Mouse (Mus musculus) kidney, embryonic 15.5 days (tissue): ENCODE data around the gene 1700001K19Rik. TPM values are rescaled to one million over a fixed set of nuclear protein-coding genes. Genes with fewer than 3 reads are reported as not detected.
A peak's percentile ranks its signal among the peaks of the same experiment; 100 is the strongest.
"Not testable (repeated sequence)": the region's sequence is repeated elsewhere in the genome, so short reads cannot be mapped to it uniquely, and the experiment has no call there.

Experiments
- ATAC-seq: fragments of 200-750 bp; cut with Nextera tagmentation; replicated peaks from 2 replicates; pipeline ENCODE4 v1.8.0; 2017; ENCODE audit warnings: moderate TSS enrichment; ENCODE audit not compliant: low FRiP score
- H3K27ac ChIP-seq: fragments of 300-500 bp; sonication (generic); 2 replicates; pipeline ENCODE4 v1.5.1; 2015; ENCODE audit warnings: mild to moderate bottlenecking, inconsistent platforms
- H3K27me3 ChIP-seq: fragments of 300-500 bp; sonication (generic); 2 replicates; pipeline ENCODE4 v1.6.1; 2015; ENCODE audit warnings: inconsistent platforms
- H3K36me3 ChIP-seq: fragments of 300-500 bp; sonication (generic); 2 replicates; pipeline ENCODE4 v1.6.1; 2015; ENCODE audit warnings: inconsistent platforms
- H3K4me1 ChIP-seq: fragments of 300-500 bp; sonication (generic); 2 replicates; pipeline ENCODE4 v1.6.1; 2015; ENCODE audit warnings: inconsistent platforms
- H3K4me2 ChIP-seq: fragments of 300-500 bp; sonication (generic); 2 replicates; pipeline ENCODE4 v1.6.1; 2015; ENCODE audit warnings: moderate library complexity, mild to moderate bottlenecking, inconsistent platforms
- H3K4me3 ChIP-seq: fragments of 300-500 bp; sonication (generic); replicated peaks from 2 replicates; pipeline ENCODE4 v1.5.1; 2015; ENCODE audit warnings: mild to moderate bottlenecking, inconsistent platforms
- H3K9ac ChIP-seq: fragments of 300-500 bp; sonication (generic); 2 replicates; pipeline ENCODE4 v1.6.1; 2015; ENCODE audit warnings: mild to moderate bottlenecking, inconsistent platforms
- H3K9me3 ChIP-seq: fragments of 300-500 bp; sonication (generic); replicated peaks from 2 replicates; pipeline ENCODE4 v1.6.1; 2016; ENCODE audit warnings: inconsistent platforms
- WGBS: fragments of 180-500 bp; shearing (Covaris S2); methylation state at CpG from one replicate; pipeline ENCODE4 v1.1.7; 2015; ENCODE audit warnings: mixed read lengths; 5-methylcytosine and 5-hydroxymethylcytosine counted together
- polyA plus RNA-seq: library from polyadenylated mRNA; unstranded; fragments of >200 nt; fragmentation: Nextera tagmentation; extraction: Ambion mirVana; gene quantifications from 2 replicates; pipeline ENCODE4 v1.2.1, GENCODE M21; 2015

Gene 1700001K19Rik
- polyA plus RNA-seq = 0.27 TPM in 1 of 2 replicates, not detected in the other

DNA sequence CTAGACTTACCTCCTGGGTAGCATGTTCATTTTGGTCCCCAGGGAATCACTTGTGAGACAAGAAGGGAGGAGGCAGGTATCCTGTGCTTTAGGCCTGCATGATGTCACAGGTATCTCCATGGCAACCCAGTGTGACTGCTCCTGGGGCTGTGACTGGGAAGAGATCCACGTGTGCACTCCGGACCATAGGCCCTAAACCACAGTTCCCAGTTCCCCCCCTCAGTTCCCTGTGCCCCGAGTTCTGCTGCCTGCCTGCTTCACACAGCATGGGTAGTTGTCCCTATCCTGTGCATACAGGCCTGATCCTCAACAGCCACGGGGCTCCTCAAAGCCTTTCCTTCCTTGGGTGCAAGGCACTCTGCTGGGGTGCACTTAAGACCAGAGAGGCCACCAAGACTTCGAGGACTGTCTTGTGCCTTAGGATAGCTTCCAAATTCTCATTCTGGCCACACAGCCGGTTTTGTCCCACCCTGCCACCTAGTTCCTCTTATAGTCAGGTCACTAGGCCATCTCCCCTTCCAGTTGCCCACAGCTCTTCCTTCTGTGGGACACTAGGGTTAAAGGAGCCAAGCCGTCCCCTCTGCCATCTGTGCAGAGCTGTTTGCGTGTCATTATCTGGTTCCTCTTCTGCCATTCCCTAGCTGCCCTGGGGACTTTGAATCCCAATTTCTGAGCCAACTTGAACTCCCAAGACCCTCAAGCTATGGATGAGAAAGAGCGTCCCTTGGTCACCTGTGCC, at the start of gene 1700001K19Rik:
Gene 1700001K19Rik, minus strand, starts transcription at position 59 of the 739 bp plus-strand sequence.
- H3K4me2 ChIP-seq = no peak within 1 kb of the TSS
- H3K9me3 ChIP-seq = no peaks in the 10 kb centered on the region
- WGBS = 75% methylated on average over 9 of the region's 9 CpGs
- H3K9ac ChIP-seq = no peak within 1 kb of the TSS
- H3K4me1 ChIP-seq = peaks cover 4% of the 10 kb centered on the region
- H3K4me3 ChIP-seq = no peak within 1 kb of the TSS
- no peak for ATAC-seq
- H3K27me3 ChIP-seq = no peaks in the 10 kb centered on the region
- no peak within 1 kb of the TSS for H3K27ac ChIP-seq
- peaks cover 14% of the 10 kb centered on the region for H3K36me3 ChIP-seq

DNA sequence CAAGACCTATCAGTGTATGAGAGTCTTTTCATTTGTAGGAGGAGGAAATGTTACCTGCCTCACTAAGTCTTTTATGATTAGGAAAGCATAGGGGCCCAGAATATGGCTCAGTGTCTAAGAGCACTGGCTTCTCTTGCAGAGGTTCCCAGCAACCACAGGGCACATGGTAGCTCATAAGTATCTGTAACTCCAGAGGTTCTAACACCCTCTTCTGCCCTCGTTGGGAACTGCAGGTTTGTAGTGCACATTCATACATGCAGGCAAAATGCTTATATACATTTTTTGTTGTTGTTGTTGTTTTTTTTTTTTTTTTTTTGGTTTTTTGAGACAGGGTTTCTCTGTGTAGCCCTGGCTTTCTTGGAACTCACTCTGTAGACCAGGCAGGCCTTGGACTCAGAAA, 44.0 kb upstream of the 1700001K19Rik start:
- 89% methylated on average over 1 of the region's 1 CpGs for WGBS
- ATAC-seq = no peak
- peaks cover 7% of the 10 kb centered on the region; the same call in 1 of the 2 replicates for H3K27me3 ChIP-seq

DNA sequence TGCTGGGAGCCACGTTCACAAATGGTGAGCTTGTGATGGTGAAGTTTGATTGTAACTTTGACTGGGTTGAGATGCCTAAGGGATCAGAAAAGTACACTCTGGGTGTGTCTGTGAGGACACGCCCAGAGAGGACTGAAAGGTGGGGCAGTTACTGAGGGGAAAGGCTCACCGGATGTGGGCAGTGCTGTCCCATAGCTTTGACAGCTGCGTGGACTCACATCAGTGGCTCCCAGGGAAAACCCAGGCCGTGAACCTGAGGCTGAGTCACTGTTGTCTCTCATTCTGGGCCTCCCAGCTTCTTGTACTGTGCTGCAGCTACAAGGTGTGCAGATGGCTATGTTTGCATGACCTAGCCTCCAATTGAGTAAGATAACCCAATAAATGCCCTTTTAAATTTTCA, 43.1 kb upstream of the 1700001K19Rik start:
- H3K4me1 ChIP-seq = no peaks in the 10 kb centered on the region
- H3K4me2 ChIP-seq = no peak overlapping the region
- no peaks in the 10 kb centered on the region for H3K9me3 ChIP-seq
- H3K27me3 ChIP-seq = peaks cover 9% of the 10 kb centered on the region; the same call in 1 of the 2 replicates
- H3K9ac ChIP-seq = no peak overlapping the region
- no peak overlapping the region for H3K27ac ChIP-seq
- H3K4me3 ChIP-seq = no peak overlapping the region
- 80% methylated on average over 5 of the region's 5 CpGs for WGBS
- H3K36me3 ChIP-seq = no peaks in the 10 kb centered on the region
- no peak for ATAC-seq

More for the DNA sequence above, 44.0 kb upstream of the 1700001K19Rik start:
- H3K9me3 ChIP-seq = no peaks in the 10 kb centered on the region
- no peak overlapping the region for H3K4me2 ChIP-seq
- no peak overlapping the region for H3K9ac ChIP-seq
- no peaks in the 10 kb centered on the region for H3K4me1 ChIP-seq
- H3K4me3 ChIP-seq = no peak overlapping the region
- no peak overlapping the region for H3K27ac ChIP-seq
- H3K36me3 ChIP-seq = no peaks in the 10 kb centered on the region

DNA sequence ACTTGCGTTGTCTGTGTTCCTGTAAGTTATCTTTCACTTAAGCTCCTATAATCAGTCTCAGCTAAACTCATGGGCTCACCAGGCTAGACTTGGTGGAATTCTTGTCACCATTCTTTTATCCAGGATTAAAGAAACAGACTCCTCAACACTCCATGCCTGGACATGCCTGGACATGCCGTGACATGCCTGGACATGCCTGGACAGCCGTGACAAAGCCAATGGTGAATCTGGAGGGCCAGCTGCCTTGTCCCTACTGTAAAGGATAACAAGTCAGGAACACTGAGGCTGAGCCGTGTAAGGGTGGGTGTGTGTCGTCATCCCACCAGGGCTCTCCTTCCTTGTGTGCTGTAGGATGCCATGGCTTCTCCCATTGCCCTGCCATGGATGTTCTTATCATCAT, 42.6 kb upstream of the 1700001K19Rik start:
- Histone ChIP-seq H3K9me3 (no peaks in the 10 kb centered on the region), H3K36me3 (no peaks in the 10 kb centered on the region), H3K4me3 (no peak overlapping the region), H3K27ac (no peak overlapping the region), H3K4me1 (no peaks in the 10 kb centered on the region), H3K4me2 (no peak overlapping the region), H3K9ac (no peak overlapping the region), H3K27me3 (peaks cover 13% of the 10 kb centered on the region; the same call in 1 of the 2 replicates)
- no peak for ATAC-seq
- WGBS = 92% methylated on average over 5 of the region's 5 CpGs

DNA sequence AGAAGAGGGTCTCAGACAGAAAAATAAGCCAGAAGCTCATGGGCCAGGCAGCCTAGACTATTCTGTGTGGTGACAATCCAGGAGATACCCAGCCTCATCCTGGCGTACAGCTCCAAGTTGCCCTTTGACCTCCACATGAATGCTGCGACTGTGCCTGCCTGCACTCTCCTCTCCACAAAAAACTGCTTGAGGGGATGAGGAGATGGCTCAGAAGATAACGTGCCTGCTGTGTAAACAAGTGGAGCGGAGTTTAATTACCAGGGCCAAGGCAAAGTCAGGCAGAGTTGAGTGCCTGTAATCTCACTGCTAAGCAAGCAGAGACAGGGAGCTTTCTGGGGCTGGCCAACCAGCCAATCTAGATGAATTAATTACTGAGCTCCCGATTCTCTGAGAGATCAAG, 33.6 kb upstream of the 1700001K19Rik start:
- H3K9me3 ChIP-seq = 0 out of 2 replicates have a peak, but pooled peaks cover 3% of the 10 kb centered on the region
- 11% methylated on average over 5 of the region's 5 CpGs for WGBS
- H3K4me2 ChIP-seq = no peak overlapping the region
- peaks cover 12% of the 10 kb centered on the region; the same call in 1 of the 2 replicates for H3K27me3 ChIP-seq
- no peaks in the 10 kb centered on the region for H3K36me3 ChIP-seq
- H3K4me1 ChIP-seq = no peaks in the 10 kb centered on the region
- ATAC-seq = no peak
- H3K4me3 ChIP-seq = no peak overlapping the region
- H3K27ac ChIP-seq = no peak overlapping the region
- no peak overlapping the region for H3K9ac ChIP-seq

DNA sequence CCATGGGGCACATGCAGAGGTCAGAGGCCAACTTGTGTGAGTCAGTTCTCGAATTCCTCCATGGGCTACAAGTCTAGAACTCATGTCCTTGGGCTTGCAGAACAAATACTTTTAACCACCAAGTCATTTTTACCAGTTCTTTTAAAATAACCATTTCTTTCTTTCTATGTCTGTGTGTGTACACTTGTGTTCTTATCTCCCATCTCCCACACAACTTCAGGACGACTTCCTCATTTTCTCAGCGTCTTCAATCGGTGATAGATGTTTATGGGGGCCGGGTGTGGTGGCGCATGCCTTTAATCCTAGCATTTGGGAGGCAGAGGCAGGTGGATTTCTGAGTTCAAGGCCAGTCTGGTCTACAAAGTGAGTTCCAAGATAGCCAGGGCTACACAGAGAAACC, 31.8 kb upstream of the 1700001K19Rik start:
- H3K4me2 ChIP-seq = no peak overlapping the region
- no peaks in the 10 kb centered on the region for H3K36me3 ChIP-seq
- ATAC-seq = no peak
- no peaks in the 10 kb centered on the region for H3K4me1 ChIP-seq
- no peak overlapping the region for H3K27ac ChIP-seq
- H3K4me3 ChIP-seq = no peak overlapping the region
- 0 out of 2 replicates have a peak, but pooled peaks cover 3% of the 10 kb centered on the region for H3K27me3 ChIP-seq
- no peak overlapping the region for H3K9ac ChIP-seq
- 0 out of 2 replicates have a peak, but pooled peaks cover 3% of the 10 kb centered on the region for H3K9me3 ChIP-seq
- 86% methylated on average over 6 of the region's 6 CpGs for WGBS

DNA sequence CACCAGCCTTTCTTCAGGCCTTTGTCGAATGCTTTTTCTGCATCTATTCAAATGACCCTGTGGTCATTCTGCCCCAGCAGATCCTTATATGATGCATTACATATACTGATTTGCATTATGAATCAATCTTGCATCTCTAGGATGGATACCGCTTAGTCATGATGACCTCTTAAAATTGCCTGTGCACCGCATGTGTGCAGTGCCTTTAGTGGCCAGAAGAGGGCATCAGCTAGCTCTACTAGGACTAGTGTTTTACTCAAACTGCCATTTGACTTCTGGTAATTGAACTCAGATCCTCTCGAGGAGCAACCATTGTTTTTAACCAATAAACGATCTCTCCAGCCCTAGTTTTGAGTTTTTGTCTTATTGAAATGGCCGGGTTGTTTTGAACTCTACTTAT, 31.4 kb upstream of the 1700001K19Rik start:
- H3K4me1 ChIP-seq = no peaks in the 10 kb centered on the region
- H3K9ac ChIP-seq = no peak overlapping the region
- ATAC-seq = no peak
- H3K27me3 ChIP-seq = no peaks in the 10 kb centered on the region
- WGBS = 93% methylated on average over 6 of the region's 6 CpGs
- H3K9me3 ChIP-seq = 0 out of 2 replicates have a peak, but pooled peaks cover 3% of the 10 kb centered on the region
- no peak overlapping the region for H3K4me2 ChIP-seq
- H3K4me3 ChIP-seq = no peak overlapping the region
- no peaks in the 10 kb centered on the region for H3K36me3 ChIP-seq
- no peak overlapping the region for H3K27ac ChIP-seq

DNA sequence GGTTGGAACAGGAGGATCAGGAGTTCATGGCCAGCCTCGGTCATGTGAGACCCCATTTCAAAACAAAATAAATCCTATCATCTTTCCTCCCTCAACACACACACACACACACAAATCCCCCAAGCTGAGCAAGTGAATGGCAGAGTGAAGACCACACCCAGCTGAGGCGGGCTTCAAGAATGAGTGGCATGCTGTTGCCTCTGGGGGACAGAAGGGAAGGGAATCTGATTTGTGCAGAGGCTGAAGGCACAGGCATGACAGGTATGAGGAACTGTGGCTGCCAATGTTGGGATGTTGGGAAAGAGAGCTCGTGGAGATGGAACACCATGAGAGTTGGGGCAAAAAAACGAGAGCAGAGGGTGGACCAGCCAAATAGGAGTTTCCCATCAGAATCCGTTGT, 28.9 kb upstream of the 1700001K19Rik start:
- Histone ChIP-seq H3K4me3 (no peak overlapping the region), H3K27ac (no peak overlapping the region), H3K9ac (no peak overlapping the region), H3K4me1 (peaks cover 9% of the 10 kb centered on the region), H3K36me3 (no peaks in the 10 kb centered on the region), H3K4me2 (no peak overlapping the region), H3K27me3 (no peaks in the 10 kb centered on the region), H3K9me3 (0 out of 2 replicates have a peak, but pooled peaks cover 3% of the 10 kb centered on the region)
- WGBS = 67% methylated on average over 5 of the region's 5 CpGs
- ATAC-seq = no peak

DNA sequence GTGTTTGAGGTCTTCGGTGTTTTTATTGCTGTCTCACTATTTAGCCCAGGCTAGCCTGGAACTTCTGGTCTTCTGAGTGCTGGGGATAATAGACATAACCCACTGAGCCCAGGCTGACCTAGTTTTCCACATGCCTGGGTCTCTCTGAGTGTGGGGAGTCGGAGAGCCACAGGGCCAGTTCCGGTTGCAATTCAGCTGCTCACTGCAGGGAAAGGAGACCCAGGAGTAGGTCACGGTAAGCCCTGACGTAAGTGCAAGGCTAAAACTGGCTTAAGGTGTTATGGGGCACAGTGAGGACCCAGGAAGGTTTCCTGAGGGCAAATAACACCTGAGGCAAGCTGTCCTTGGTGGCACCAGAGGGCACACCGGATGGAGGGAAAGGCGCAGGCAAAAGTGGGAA, 25.0 kb upstream of the 1700001K19Rik start:
- 84% methylated on average over 7 of the region's 7 CpGs for WGBS
- no peaks in the 10 kb centered on the region for H3K9me3 ChIP-seq
- ATAC-seq = no peak
- H3K4me1 ChIP-seq = peaks cover 23% of the 10 kb centered on the region
- H3K4me2 ChIP-seq = no peak overlapping the region
- no peak overlapping the region for H3K27ac ChIP-seq
- no peak overlapping the region for H3K4me3 ChIP-seq
- no peaks in the 10 kb centered on the region for H3K27me3 ChIP-seq
- H3K36me3 ChIP-seq = no peaks in the 10 kb centered on the region
- no peak overlapping the region for H3K9ac ChIP-seq

DNA sequence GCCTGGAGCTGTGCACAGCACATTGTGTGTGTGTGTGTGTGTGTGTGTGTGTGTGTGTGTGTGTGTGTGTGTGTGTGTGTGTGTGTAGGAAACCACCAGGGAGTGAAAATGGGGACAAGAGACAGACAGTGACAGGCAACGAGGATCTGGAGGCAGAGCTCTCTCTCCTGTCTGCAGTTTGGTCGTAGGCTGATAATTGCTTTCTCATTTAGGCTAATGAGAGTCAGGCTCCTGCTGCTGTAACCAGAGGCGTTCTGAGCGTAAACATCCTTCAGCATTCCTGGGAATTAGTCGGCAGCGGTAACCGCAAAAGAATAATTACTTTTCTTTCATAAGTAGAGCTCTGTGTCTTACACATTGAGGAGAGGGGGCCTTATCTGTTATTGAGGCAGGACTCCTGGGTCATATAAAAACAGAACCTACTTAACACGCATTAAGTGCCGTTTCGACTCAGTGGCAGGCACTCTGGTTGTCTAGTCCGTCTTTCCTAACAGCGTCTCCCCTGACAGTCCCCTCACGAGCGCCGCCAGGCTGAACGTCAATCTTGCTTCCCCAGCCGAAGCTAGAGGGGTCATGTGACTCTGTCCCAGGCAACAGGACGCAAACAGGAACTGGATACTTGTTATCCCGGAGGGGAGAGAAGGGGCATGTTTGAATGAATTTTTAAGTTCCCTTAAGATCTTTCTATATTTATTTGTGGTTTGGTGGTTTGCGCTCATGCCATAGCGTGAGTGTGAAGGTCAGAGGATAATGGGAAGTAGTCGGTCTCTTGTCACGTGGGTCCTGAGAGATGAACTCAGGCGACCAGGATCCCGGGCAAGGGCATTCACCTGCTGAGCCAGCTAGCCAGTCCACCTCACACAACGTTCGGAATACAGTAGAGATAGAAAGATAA, 24.2 kb upstream of the 1700001K19Rik start:
- Histone ChIP-seq H3K9me3 (no peaks in the 10 kb centered on the region), H3K9ac (peak overlapping the region; percentile 26), H3K4me1 (peaks cover 23% of the 10 kb centered on the region), H3K4me3 (peak overlapping the region; percentile 40), H3K4me2 (peak overlapping the region; percentile 74), H3K36me3 (no peaks in the 10 kb centered on the region), H3K27ac (peak overlapping the region; percentile 19; the same call in 1 of the 2 replicates), H3K27me3 (no peaks in the 10 kb centered on the region)
- WGBS = 2% methylated on average over 27 of the region's 27 CpGs
- ATAC-seq = peak; percentile 84

DNA sequence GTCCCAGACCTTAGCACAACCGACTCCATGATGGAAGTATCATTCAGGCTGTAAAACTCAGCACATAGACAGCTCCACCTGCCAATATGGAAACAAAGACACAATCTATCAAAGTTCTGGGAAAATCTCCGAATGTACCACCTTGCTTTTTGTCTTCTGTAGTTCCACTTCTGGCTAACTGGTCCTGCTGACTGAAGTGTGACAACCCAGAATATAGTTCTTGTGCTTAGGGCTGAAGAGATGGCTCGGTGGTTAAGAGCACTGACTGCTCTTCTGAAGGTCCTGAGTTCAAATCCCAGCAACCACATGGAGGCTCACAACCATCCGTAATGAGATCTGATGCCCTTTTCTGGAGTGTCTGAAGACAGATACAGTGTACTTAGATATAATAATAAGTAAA, 23.0 kb upstream of the 1700001K19Rik start:
- not testable (repeated sequence) for H3K27me3 ChIP-seq, H3K4me2 ChIP-seq, ATAC-seq, H3K36me3 ChIP-seq, H3K9me3 ChIP-seq, H3K27ac ChIP-seq, H3K9ac ChIP-seq, H3K4me3 ChIP-seq
- 80% methylated on average over 4 of the region's 4 CpGs for WGBS
- peaks cover 29% of the 10 kb centered on the region for H3K4me1 ChIP-seq

DNA sequence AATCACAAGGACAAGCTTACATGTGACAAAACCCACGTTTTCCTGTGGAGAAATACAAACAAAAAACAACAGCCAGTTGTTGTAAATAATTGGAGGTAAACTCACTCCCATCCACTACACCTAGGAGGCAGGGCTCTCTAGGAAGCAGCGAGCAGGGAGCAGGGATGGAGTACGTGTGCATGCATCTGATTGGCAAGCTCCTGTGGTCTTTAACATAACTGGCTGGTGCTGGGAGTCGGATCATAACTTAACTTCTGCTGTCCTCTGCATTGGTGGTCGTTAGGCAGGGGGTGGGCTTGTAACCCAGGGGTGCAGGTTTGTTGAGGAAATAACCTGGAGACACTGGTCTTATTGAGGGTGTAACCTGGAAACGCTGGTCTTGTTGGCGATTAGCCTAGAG, 21.3 kb upstream of the 1700001K19Rik start:
- ATAC-seq = no peak
- 71% methylated on average over 7 of the region's 7 CpGs for WGBS
- Histone ChIP-seq H3K4me2 (no peak overlapping the region), H3K9me3 (no peaks in the 10 kb centered on the region), H3K4me1 (peaks cover 35% of the 10 kb centered on the region), H3K4me3 (no peak overlapping the region), H3K27ac (no peak overlapping the region), H3K9ac (no peak overlapping the region), H3K36me3 (no peaks in the 10 kb centered on the region), H3K27me3 (no peaks in the 10 kb centered on the region)
